Mouse (Mus musculus) telencephalon, adult 2 months (tissue): Measurements from ENCODE around the gene Shc4.

ENCODE experiments used
- DNase-seq: peaks from one replicate; pipeline ENCODE4 v3.0.0-alpha.2; 2011; ENCODE audit warnings: low read depth, low spot score

The Shc4 gene

DNA sequence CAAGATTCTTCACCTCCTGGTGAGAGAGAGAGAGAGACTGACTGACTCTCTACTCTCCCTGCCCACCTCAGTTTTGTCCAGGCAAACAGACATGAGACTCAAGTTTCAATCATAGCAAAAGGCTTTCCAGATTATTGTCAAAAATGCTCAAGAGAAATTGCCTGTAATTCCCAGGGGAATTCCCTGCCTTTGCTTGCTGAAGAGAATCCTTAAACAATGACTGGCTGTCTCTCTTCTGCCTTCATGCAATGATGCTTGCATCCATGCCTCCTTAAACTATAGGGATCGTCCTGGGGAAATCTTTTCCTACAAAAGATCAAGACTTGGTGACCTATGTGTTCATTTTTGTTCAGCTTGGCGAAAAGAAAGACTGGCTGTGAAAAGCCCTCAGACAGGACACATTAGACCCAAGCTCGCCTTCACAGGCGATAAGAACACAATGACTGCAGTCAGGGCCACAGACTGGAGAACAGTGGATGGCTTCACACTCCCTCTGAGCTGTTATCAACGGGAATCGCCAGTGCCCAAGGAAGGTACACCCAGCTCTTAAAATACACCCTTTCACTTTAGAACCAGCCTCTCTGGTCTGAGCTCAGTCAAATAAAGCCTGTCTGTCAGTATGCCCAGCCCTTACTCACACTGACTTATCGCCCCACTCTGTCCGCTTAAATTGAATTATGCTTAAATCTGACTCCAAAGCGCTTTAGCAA, 38.4 kb downstream of the Shc4 start:
- DNase-seq, result no peak

DNA sequence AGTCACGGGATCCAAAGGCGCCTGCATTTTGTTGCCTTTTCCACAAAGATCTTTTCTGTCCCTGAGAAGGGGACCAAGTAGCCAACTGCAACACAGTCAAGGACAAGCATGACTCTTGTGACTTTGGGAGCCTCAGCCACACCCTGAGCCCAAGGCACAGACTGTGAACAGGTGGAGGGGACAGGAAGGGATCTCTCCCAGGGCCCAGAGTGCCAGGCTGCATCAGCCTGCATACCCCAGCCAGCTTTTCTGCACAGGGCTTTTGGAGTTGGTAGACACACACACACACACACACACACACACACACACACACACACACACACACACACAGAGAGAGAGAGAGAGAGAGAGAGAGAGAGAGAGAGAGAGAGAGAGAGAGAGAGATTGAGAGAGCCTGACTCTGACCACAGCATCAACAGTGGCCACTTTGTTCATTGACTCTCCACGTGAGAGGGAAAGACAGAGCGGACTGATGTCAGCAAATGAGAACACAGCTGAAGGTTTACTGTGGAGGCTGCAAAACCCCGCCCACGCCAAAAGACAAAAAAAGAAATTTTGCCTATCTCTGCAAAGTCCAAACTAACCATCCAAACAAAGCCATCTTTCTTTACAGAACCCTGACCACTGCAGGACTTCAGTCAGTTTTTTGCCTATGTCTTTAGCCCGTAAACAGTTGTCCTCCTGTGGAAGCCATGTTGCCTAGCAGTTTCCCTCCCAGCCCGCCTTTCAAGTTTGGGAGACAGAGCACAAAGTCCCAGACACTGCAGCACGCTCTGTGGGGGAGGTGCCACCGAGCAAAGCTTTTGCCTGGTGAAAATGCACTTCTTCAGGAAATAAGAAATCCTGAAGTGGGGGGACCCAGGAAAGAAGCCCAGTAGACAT, 39.1 kb downstream of the Shc4 start:
- peak; percentile 74 for DNase-seq

DNA sequence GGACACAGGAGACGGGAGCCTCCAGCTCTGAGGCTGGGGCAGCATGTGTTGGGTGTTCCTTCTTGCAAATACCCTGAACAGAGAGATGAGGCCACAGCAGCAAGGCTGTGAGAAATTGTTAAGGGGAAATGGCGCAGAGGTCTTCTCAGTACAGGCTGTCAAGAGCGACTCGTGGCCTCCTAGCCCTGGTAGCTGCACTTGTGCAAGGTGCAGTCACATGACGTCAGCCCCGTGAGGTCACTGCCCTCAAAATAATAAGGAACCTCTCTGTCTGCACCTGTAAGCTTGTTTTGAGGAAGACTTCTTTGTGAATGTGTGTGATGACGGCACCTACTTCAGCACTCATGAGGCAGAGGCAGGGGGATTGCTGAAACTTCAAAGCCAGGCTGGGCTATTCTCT, 40.1 kb downstream of the Shc4 start:
- DNase-seq, result no peak

GRCm38 (mm10) chr2:125681811-125682210, 42.1 kb downstream of the Shc4 start:
- DNase-seq, result no peak

- DNase-seq, result peak; percentile 78
Observed at GRCm38 (mm10) chr2:125672957-125673631, 50.9 kb downstream of the Shc4 start, which contains the start of gene Eid1. Gene Eid1, plus strand, starts transcription at chr2:125673095.

- DNase-seq, result no peak
Observed at GRCm38 (mm10) chr2:125672568-125672956, 51.4 kb downstream of the Shc4 start.

- no peak for DNase-seq
Observed at GRCm38 (mm10) chr2:125670846-125671245, 53.1 kb downstream of the Shc4 start.

GRCm38 (mm10) chr2:125667721-125668120, 56.2 kb downstream of the Shc4 start:
- no peak for DNase-seq

GRCm38 (mm10) chr2:125667184-125667583, 56.8 kb downstream of the Shc4 start:
- DNase-seq, result no peak

- no peak for DNase-seq
Observed at GRCm38 (mm10) chr2:125666668-125667067, 57.3 kb downstream of the Shc4 start.

- DNase-seq, result no peak
Observed at GRCm38 (mm10) chr2:125665909-125666308, 58.0 kb downstream of the Shc4 start.

DNA sequence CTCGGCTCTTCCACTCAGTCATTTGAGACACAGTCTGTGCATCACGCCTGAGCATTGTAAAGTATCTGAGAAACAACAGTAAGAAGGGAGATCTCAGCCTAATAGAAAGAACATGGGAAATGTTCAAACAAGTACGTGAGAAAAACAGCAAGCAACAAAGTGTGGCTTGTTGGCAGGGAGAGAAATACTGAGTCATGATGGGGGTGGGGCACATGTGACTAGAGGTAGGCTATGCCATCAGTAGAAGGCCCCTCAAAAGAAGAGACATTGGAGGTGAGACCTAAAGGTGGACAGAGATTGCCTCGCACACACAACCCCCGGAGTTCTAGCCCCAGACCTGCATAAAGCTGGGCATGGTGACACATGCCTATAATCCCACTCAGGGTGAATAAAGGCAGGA, 58.7 kb downstream of the Shc4 start:
- DNase-seq, result no peak

DNA sequence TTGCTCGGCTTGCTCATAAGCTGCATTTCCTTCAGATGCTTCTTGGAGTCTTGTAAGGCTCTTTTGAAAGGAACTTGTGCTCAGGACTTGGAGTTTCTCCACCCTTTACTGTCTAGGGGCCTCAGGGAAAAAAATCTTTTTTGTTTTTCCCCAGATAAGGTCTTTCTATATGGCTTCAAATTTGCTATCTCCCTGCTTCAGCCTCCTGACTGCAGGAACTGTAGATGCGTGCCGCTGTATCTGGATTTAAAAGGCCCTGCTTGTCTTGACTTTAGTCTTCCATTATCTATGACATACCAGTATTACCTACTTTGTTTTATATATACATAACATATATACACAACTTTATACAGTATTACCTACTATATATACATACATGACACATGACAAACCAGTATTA, 61.4 kb downstream of the Shc4 start:
- DNase-seq, result no peak

GRCm38 (mm10) chr2:125661156-125661555, 62.8 kb downstream of the Shc4 start:
- no peak for DNase-seq

DNA sequence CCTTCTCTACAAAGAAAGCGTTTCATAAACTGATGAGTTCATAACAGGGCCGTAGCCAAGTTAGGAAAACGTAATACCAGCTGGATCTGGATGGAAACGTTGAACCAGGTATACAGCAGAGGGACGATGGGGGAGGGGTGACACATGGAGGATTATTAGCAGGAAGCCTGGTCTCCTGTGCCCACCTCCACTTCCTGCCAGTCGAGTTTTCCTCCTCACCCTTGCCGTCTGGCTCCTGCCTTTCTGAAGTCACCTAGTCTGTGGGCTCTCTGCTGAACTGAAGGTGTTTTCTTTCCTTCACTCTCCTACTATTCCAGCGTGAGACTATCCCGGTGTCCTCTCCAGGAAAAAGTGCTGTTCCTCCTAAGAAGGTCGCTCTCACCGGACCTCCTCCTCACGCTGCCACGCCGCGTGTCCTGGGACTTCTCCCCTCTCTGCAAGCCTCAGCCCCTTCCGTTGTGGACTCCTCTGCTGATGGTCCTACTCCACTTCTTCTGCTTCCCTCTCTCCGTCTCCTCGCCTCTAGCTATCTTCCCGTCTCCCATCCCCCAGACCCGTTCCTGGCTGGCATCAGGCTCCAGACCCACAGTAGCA, 63.3 kb downstream of the Shc4 start:
- no peak for DNase-seq

- peak; percentile 64 for DNase-seq
Observed at GRCm38 (mm10) chr2:125659823-125660536, 64.0 kb downstream of the Shc4 start.

GRCm38 (mm10) chr2:125655391-125655790, 68.6 kb downstream of the Shc4 start:
- DNase-seq, result no peak

DNA sequence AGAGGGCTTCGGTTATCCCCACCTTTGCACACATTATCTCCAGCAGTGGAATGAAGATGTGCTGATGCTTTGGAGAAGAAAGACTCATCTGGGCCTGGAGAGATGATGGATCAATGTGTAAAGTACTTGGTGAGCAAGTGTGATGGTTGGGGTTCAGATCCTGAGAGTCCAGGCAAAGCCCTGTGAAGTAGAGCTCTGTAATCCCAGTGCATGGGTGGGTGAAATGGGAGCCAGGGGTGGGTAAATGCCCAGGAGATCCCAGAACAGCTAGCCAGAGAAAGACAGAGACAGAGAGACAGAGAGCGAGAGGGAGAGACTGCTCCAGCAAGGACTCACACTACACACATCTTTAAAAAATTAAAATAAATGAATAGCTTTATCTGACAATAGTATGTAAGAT, 70.7 kb downstream of the Shc4 start:
- DNase-seq, result no peak

- no peak for DNase-seq
Observed at GRCm38 (mm10) chr2:125651563-125651962, 72.4 kb downstream of the Shc4 start.

- no peak for DNase-seq
Observed at GRCm38 (mm10) chr2:125650742-125651352, 73.1 kb downstream of the Shc4 start.

DNA sequence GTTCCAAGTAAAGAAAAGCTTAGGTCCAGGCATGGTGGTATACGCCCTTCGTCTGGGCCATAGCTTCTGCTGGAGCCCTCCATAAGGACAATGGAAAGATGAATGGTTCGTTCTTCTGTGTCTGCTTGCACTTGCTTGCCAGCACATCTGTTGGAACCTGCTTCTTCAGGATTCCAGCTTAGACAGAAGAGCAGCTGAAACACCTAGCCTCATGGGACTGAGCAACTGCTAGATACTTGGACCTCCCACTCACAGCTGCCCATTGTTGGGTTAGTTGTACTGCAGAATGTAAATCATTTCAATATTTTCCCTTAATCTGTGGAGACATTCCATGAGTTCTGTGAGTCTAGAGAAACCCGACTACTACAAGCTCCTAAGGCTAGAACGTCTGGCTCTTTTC, 73.9 kb downstream of the Shc4 start:
- DNase-seq, result no peak
